Mouse (Mus musculus): ENCODE measurements at regions not wholly inside any gene's neighbourhood (a gene's known extent, or its start where the extent isn't known, plus 50 kb on each side); places are given as distances from the start of the nearest gene placed in this dataset.

- DNase-seq (ENCODE audit: low spot score) = no peak
Measured at GRCm38 (mm10) chr9:100252409-100252808, 234.2 kb downstream of the Il20rb start.
